Mouse (Mus musculus): ENCODE data around the gene Matn1.

Gene Matn1

DNA sequence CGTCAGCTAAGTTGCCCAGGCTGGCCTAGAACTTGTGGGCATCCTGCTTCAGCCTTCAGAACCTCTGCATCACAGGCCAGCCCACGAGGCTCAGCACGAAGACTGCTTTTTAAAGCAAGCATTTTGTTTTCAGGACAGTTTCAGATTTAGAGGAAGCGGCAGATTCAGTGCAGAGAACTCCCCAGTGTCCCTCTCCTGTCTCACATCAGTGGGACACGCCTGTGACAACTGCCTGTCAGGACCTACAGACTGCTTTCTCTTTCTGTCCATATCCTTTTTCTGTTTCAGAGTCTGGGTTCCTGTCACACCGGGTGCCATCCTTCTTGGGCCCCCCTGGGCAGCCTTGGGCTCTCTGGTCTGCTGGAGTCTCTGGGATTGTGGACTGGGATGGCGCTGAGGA, 27.5 kb upstream of the Matn1 start:
- in situ Hi-C loops (cut with MseI, MboI), result no loop called here

DNA sequence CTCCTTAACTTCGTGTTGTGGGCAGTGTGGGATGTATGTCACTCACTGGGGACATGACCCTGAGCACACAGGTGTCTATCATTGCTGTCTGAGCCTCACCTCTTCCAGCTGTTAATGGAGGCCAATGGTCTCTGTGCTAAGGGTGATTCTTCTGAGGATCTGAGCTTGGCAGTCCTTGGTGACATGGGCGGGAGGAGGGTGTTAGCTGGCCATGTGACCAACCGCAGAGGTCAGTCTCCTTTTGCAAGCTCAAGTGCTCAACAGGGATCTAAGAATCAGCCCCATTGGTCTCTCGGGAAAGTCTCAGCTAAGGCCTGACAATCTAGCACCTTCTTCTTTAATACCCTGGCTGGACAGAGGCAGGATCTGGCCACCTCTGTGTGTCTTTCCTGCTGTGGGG, 26.6 kb upstream of the Matn1 start:
- in situ Hi-C loops (cut with MseI, MboI), result no loop called here

DNA sequence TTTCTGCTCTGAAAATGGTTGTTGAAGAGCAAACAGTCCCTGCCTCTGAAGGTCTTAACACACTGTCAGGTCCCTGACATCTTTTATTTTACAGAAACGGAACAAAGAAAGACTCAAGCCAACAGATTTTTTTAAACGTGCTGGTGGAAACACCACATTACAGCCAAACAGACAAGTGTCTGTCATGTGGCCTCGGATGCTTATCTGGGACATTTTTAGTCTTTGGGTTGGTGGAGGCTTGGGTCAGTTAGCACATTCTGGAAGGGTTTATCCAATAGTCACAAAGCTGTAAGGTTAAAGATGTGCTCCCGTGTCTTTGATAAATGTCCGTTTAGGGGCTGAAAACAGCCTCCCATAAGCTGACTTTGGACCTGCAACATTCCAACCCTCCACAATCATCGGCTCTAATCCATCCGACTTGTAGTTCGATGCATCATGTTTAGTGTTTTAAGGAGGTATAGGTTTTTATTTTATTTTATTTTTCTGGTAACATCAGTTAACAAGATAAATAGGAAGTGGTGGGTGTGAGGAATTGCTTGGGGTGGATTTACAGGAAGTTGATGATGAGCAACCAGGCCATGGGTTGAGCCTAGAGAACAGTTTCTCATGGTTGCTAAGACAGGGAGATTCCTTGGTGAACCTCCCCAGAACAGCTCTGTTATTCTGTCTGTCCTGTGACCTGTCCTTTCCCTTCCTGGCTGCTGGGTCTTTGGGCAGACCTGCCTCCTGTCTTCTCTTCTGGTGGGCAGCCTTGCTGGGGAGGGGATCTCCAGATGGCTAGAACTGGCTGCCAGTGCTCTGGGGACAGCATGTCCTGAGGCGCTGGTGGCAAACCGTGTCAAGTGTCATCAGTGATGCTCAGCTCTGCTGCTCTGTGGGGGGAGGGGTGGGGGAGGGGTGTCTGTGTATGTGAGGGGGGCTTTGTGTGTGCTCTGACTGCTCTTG, 25.1 kb upstream of the Matn1 start:
- in situ Hi-C loops (cut with MseI, MboI), result no loop called here

DNA sequence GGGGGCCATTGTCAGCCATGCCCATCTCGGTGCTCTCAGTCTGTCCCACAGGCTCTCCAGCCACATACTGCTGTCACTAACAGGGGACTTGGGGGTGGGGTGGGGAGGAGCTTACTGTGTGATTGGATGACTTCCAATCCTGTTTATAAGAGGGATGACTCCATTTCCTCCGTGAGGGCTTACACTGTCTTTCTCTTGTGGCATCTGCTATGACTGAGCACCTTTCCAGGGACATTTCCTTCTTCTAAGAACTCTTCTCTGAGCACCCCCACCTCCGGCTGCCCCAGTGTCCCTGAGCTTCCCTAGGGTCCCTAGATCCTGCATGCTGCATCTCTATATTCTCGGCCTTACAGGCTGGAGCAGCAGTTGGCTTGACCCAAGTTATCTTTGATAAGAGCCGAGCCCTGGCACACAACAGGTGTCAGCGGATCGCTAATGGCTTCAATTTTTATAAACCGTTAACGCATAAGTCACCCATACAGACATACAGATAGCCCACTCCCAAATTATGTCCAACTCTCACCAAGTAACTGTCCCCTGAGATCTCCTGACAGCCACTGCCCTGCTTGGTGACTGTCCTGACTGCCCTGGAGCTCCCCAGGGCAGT, 24.3 kb upstream of the Matn1 start:
- in situ Hi-C loops (cut with MseI, MboI), result no loop called here

DNA sequence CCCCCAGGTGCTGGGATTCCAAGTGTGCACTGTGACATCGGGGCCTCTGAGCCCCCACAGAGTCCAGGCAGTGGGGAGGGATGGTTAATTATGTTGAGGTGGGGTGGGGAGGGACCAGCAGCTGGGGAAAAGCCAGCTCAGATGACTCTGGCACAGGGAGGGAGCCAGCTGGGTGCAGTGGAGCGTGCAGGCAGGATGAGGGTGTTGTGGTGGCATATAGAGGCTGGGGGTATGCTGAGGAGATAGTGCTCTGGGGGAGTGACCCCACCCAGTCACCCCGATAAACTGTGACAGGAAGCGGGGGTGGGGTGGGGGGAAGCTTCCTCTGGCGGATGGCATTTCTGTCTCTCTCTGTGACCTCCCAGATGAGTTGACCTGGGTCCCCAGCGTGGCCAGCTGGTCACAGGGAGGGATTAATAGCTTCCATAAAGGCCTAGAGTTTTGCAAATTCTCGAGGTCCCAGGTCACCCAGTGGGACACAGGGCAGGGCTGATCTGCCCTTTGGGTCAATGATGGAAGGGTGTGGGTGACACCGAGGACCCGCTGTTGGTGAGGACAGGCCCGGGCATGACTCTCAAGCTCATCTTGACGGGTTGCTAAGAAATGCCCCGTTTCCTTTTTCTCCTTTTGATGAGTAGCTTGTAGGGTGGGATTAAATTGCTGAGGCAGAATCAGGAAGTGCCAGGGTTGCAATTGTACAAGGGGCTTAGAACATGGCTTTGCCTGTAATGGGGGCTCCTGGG, 23.1 kb upstream of the Matn1 start:
- in situ Hi-C loops (cut with MseI, MboI), result no loop called here

DNA sequence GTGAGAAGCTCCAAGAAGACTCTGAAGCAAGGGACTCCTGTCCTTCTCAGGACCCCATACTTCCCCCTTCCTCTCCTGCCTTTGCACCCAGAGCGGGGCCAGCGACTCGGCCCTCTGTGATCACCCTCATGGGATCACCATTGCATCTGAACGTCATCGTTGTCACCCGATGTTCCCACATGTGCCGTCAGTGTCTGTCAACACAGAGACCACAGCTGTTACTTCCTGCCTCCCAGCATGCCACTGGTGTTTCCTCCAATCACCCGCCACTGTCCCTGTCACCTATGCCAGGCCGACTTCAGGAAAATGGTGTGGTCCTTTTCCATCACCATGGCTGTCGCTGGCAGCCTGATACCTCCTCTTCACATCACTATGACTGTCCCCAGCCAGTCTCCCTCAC, 22.2 kb upstream of the Matn1 start:
- in situ Hi-C loops (cut with MseI, MboI), result no loop called here

DNA sequence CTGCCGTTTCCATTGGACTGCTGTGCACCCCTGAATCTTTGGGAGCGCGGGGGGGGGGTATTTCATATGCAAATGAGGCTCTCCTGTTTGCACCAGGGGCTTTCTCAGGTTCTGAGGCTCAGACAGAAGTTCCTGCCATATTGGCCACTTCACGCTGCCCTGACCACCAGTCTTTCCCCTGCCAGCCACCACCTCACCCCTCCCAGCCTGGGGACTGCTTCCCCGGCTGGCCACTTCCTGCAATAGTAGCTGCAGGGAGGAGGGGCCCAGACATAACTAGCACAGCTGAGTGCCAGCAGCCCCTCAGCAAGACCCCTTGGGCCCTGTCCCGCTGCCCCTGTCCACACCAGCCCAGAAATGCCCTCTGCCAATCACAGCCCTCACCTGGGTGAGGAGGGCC, 17.9 kb upstream of the Matn1 start:
- in situ Hi-C loops (cut with MseI, MboI), result no loop called here

DNA sequence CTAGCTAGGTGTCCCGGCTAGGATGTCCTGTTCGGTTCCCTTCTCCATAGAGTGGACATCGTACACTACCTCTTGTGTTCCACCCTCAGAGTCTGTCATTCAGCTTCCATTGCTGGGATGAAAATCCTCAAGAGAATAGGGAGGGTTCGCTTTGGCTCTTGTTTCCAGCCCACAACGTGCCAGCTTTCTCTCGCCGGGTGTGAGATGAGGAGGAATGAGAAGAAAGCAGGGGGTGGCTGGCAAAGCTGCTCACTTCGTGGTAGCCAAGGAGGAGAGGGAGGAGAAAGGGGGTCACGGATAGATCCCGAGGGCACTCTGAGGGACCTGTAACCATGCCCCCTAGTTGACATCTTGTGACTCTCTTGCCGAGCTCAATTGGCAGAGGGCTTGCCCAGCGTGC, 16.4 kb upstream of the Matn1 start:
- in situ Hi-C loops (cut with MseI, MboI), result no loop called here

DNA sequence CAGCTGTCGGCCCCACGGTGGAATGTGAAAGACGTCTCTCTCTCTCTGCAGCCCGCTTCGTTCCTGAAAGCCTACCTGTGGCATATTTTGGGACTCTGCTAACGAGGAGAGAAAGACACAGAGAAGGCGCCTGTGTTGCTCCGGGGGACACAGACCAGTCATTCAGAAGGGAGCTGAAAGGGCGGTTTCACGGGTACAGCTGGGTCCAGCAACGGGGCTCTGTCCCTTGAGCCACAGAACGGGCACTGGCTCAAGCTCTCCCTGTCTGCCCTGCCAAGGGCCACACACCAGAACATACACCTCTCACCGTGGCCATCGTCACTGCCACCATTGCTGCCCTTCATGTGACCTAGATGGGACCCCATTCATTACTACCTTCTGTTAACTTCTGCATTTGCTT, 1.5 kb upstream of the Matn1 start:
- in situ Hi-C loops (cut with MseI, MboI), result loop anchor here in 1 of 2 experiments (5.0 to 10.0 kb wide), 2 partner anchors 45 to 158 kb away; no protein-coding TSS in a partner anchor

DNA sequence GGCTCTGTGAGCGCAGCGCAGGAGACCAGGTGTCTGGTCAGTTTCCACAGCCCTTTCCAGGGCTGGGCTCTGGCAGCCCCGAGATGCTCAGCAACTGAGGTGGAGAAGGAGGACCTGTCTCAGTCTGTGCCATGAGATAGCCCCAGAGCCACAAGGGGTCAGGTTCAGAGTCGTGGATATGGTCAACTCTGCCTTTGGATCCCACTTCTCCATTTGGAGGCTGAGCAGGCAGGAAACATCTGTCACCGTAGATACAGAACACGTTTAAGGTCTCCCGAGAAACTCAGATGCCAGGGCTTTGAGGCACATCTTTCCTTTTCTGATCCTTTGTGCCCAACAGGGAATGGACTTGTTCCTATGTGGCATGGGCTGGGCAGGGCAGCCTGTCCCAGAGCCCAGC, 594 bp downstream of the Matn1 start:
- in situ Hi-C loops (cut with MseI, MboI), result loop anchor here in 1 of 2 experiments (5.0 to 10.0 kb wide), 2 partner anchors 47 to 160 kb away; no protein-coding TSS in a partner anchor

DNA sequence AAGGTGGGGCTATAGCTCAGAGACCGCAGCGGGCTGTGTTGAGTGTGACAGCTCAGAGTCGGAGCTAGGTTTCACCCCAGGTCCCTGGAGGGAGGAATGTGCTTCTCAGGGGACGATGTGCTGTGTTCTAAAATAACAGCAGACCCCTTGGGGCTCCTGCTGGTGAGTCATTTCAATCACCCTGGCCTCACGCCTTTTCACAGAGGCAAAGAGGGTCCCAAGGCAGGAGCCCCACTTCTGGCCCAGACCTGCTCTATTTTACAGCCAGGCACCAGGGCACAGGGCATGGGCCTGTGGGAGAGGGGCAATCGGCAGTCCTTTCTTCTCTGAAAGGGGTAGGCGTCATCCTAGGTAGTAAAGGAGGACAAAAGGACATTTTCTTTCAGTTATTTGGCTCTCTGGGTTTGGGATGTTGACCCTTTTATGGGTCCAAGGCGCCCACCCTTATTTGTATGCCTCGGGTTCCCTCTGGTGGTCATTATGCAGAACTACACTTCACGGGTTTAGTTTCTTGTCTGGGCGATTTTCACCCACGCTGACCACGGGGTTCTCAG, 3.0 kb downstream of the Matn1 start:
- in situ Hi-C loops (cut with MseI, MboI), result loop anchor here in 1 of 2 experiments (10.0 kb wide), 1 partner anchor 162 kb away; no protein-coding TSS in a partner anchor

DNA sequence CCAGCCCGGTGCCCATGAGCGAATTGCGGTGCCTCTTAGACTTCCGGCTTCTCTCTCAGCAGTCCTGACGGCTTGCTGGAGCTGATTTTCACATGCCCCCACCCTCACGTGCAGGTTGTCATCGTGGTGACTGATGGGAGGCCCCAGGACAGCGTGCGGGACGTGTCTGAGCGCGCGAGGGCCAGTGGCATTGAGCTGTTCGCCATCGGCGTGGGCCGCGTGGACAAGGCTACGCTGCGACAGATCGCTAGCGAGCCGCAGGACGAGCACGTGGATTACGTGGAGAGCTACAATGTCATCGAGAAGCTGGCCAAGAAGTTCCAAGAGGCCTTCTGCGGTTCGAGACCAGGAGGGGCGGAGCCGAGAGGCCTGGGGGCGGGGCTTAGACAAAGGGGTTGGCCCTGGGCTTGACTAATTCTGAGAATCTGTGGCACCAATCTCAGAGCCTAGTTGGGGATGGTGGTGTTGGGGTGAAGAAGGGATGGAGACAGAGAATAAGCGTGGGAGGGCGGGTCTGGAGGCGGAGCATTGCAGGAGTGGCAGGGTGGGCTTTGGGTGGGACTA, 5.7 kb downstream of the Matn1 start:
- in situ Hi-C loops (cut with MseI, MboI), result loop anchor here (5.0 to 10.0 kb wide), 4 partner anchors 58 to 885 kb away; partner anchors contain the start of genes Ptpru (in 1 of the 2) and Sdc3 (in 1 of the 2)

DNA sequence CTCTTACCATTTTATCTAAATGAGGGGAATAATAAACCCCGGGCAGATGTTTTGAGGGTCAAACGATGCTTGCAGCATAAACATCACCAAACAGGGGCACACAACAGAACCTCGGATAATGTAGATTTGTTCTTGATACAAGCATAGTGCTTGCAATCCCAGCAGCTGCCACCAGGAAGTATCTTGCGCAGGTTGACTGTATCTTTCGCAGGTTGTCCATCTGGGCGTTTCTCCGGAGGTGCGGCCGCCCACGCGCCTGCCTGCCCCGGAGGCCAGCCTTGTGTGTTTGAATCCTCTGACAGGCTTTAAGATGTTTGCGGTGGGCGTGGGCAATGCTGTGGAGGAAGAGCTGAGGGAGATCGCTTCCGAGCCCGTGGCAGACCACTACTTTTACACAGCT, 8.3 kb downstream of the Matn1 start:
- in situ Hi-C loops (cut with MseI, MboI), result loop anchor here (5.0 to 10.0 kb wide), 3 partner anchors 60 to 882 kb away; partner anchors contain the start of genes Ptpru (in 1 of the 2) and Sdc3 (in 1 of the 2)

DNA sequence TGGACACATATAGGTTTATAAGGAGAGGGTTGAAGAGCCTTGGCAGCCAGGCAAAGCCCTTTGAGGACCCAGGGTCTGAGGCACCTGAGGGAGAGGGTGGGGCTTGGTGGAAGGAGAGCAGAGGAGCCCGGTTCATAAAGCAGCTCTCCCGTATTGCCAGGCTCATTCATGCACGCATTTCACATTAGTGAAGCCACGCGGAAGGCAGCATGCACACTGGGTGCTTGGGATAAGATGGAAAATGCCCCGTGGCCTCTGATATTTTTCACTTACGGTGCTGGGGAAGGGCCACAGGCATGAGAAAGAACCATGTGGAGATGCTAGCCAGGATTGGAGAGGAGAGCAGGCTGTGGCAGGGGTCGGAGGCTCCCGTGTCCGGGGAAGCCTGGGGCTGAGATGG, 13.0 kb downstream of the Matn1 start:
- in situ Hi-C loops (cut with MseI, MboI), result loop anchor here in 1 of 2 experiments (10.0 kb wide), 1 partner anchor 878 kb away; the partner anchor contains the start of gene Ptpru

DNA sequence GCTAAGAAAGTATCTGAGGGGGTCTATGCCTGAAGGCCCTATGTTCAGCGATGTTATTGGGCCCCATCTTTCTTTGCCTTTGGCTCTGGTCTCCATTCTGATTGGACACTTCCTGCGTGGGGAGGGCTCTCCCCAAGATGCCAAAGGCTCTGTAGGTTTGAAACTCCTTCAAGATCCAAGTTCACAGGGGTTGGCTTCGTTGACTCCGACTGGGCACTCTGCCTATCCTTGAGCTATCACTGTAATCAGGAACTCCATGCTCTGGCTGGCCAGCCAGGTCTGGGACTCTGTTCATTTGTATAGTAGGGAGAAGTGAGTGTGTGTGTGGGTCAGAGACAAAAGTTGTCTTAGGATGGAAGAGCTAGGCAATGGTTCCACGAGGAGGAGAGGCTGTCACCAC, 14.6 kb downstream of the Matn1 start:
- in situ Hi-C loops (cut with MseI, MboI), result loop anchor here in 1 of 2 experiments (10.0 kb wide), 1 partner anchor 876 kb away; the partner anchor contains the start of gene Ptpru

DNA sequence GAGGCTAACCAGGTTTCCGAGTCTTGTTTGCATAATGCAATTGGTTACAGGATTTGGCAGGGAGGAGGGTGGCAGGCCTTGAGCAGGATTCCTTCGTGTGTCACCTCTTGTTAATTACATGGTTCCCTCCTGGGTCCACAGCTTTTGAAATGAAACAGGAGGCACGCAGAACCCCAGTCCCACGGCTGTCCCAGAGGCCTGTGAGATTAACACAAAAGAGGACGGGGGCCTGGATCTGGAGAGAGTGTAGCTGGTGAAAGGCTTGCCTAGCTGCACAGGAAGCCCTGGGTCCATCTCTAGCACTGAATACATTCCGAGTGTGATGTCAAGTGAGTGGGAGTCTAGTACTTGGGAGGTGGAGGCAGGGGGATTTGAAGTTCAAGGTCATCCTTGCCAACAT, 15.5 kb downstream of the Matn1 start:
- in situ Hi-C loops (cut with MseI, MboI), result loop anchor here in 1 of 2 experiments (10.0 kb wide), 1 partner anchor 875 kb away; the partner anchor contains the start of gene Ptpru

DNA sequence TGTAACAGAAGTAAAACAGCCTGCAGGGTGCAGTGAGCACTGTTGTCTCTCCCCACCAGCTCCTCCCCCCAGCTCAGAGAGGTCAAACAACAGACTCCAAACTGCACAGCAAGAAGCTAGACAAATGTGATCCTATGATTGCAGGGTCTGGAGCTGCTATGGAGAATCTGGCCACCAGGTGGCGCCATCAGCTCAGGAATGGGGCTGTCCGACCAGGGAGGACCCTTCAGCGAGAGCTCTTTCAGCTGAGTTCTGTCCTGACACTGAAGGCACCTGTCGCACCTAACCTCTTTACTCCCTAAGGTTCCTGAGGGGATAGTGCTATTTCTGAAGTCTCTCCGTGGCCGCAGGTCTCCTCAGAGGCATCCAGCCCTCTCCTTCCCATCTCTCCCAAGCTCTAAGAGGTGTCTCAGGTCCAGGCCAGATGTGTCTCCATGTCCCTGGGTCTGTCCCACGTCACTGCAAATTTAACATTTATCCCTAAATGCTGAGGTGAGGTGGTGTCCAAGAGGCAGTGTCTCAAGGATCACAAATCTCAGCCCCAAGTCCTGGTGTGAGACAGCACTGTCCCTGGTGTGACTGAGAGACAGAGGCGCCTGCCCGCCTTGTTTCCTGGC, 16.0 kb downstream of the Matn1 start:
- in situ Hi-C loops (cut with MseI, MboI), result no loop called here

DNA sequence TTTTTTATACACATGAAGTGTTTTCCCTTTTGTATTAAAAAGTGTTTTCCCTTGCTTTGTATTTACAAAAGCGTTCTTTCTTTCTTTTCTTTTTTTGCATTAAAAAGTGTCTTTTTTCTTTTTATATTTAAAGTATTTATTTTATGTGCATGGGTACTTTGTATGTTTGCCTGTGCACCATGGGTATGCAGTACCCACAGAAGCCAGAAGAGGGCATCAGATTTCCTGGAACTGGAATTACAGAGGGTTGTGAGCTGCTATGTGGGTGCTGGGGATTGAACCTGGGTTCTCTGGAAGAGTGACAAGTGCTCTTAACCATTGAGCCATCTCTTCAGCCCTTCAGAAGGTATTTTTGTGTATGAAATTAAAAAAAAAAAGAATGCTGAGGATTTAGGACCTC, 27.1 kb downstream of the Matn1 start:
- in situ Hi-C loops (cut with MseI, MboI), result no loop called here

DNA sequence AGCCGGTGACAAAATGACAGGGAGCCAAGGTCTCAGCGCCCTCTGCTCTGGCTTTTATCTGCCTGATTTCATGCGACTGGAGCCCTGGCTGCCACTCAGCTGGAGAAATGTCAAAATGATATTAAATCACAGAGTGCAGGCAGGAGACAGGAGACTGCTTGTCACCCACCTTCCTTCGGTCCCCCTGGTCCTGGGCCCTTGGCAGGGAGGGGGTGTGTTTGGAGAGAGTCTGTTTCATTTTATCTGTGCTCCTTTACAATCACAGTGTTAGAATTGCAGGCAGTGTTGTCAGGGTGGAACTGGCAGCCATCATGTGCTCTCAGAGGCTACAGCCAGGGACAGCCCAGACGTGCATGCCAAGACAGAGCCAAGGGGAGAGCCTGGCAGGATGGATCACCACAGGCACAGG, 28.2 kb downstream of the Matn1 start:
- in situ Hi-C loops (cut with MseI, MboI), result no loop called here
